27 mouse cellular contexts compared by ENCODE assay signal in the genomic region with DNA sequence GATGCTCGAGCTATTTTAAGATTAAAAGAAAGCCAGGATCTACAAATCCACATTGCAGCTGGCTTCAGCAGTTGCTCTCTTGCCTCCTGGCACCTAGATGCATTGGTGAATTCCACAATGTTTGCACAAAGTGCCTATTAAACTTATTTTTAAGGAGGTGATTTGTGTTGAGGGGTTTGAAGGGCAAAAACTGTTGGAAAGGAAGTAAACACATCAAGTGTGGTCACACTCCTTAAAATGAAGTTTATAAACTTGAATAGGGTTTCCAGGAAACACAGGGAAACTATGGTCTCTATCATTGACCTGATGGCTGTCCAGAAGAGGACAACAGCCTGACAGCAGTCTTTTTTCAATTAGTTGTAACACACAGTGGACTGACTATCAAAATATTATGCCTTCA.
DNase-seq lines count a peak whose midpoint lies in the region; ATAC-seq and TF ChIP-seq lines count a peak whose summit lies in the region.
"Had no signal": no experiment of that assay in that cellular context is flagged by ENCODE, and none has a peak within 500 bp of the region (broad histone marks: within the 10 kb centered on the region; RNA-seq: fewer than 3 reads in every experiment).

No protein-coding gene starts in this region.

- no peaks in the 10 kb centered on the region for H3K4me1 ChIP-seq in kidney, postnatal 0 days (replicated peaks; ENCODE audit: insufficient read depth, low read length)
- H3K4me1 ChIP-seq: heart, embryonic 15.5 days; hindbrain, embryonic 12.5 days; hindbrain, embryonic 15.5 days had no signal

- H3K27me3 ChIP-seq in kidney, postnatal 0 days (ENCODE audit: insufficient read depth, low read length) = no peaks in the 10 kb centered on the region
- H3K27me3 ChIP-seq: embryonic facial prominence, embryonic 12.5 days; embryonic facial prominence, embryonic 15.5 days; heart, embryonic 12.5 days; heart, embryonic 15.5 days; hindbrain, embryonic 12.5 days; hindbrain, embryonic 15.5 days; Patski had no signal

- peak; percentile 7 for DNase-seq in kidney, adult 11 months
- no peak for DNase-seq in kidney, postnatal 25 days
- DNase-seq in NIH3T3 (ENCODE audit: low read depth) = peak; percentile 59
- DNase-seq in kidney, postnatal 0 days (ENCODE audit: low spot score) = peak; percentile 67
- peak; percentile 5 to 41 for DNase-seq in kidney, postnatal 36 days
- DNase-seq in layer of hippocampus, adult 9-11 months = no peak
- DNase-seq in urinary bladder, postnatal 25 days (ENCODE audit: low spot score) = no peak
- DNase-seq: adrenal gland, postnatal 14 days; cerebellum, adult 11 months; cerebellum, adult 2 months; cerebellum, adult 9-11 months; cerebellum, postnatal 25 days; forebrain, postnatal 0 days; gastrocnemius, adult 2 months; gastrocnemius, postnatal 14 days; heart, adult 11 months; heart, postnatal 10 days; heart, postnatal 36 days had no signal

- TF ChIP-seq CTCF in kidney, postnatal 0 days (IDR thresholded peaks at IDR 0.05; ENCODE audit: low read depth) = no peak

- H3K4me2 ChIP-seq in kidney, postnatal 0 days (ENCODE audit: low read length) = no peak overlapping the region
- H3K4me2 ChIP-seq: embryonic facial prominence, embryonic 12.5 days; embryonic facial prominence, embryonic 15.5 days; heart, embryonic 12.5 days; heart, embryonic 15.5 days; hindbrain, embryonic 12.5 days; hindbrain, embryonic 15.5 days had no signal

- H3K9ac ChIP-seq in kidney, postnatal 0 days (ENCODE audit: low read depth, low read length) = no peak overlapping the region
- H3K9ac ChIP-seq: embryonic facial prominence, embryonic 12.5 days; embryonic facial prominence, embryonic 15.5 days; forebrain, postnatal 0 days; heart, embryonic 12.5 days; heart, embryonic 15.5 days; hindbrain, embryonic 12.5 days; hindbrain, embryonic 15.5 days had no signal

- 0 out of 2 replicates have a peak overlapping the region, but pooled peaks have one; percentile 0 for H3K27ac ChIP-seq in kidney, postnatal 0 days
- H3K27ac ChIP-seq: embryonic facial prominence, embryonic 12.5 days; embryonic facial prominence, embryonic 15.5 days; gastrocnemius, adult 2 months; heart, embryonic 15.5 days; hindbrain, embryonic 12.5 days; hindbrain, embryonic 15.5 days had no signal

- H3K4me3 ChIP-seq in kidney, postnatal 0 days (replicated peaks; ENCODE audit: low read depth, low read length) = no peak overlapping the region
- H3K4me3 ChIP-seq: embryonic facial prominence, embryonic 12.5 days; embryonic facial prominence, embryonic 15.5 days; gastrocnemius, adult 2 months; heart, embryonic 12.5 days; heart, embryonic 15.5 days; hindbrain, embryonic 12.5 days; hindbrain, embryonic 15.5 days had no signal

- WGBS in kidney, postnatal 0 days = 67% methylated on average over 1 of the region's 1 CpGs

- no peaks in the 10 kb centered on the region for H3K36me3 ChIP-seq in kidney, postnatal 0 days (ENCODE audit: insufficient read depth, low read length)
- H3K36me3 ChIP-seq: embryonic facial prominence, embryonic 12.5 days; embryonic facial prominence, embryonic 15.5 days; heart, embryonic 12.5 days; heart, embryonic 15.5 days; hindbrain, embryonic 12.5 days; hindbrain, embryonic 15.5 days had no signal

- no peak for ATAC-seq in kidney, postnatal 0 days (replicated peaks; ENCODE audit: low FRiP score, low read depth)
- ATAC-seq in megakaryocyte-erythroid progenitor cell, adult 5-6 weeks (replicated peaks; ENCODE audit: low FRiP score, low TSS enrichment, poor library complexity, severe bottlenecking) = no peak
- ATAC-seq: forebrain, embryonic 14.5 days; forebrain, postnatal 0 days; Patski had no signal

- H3K9me3 ChIP-seq in kidney, postnatal 0 days (replicated peaks; ENCODE audit: low read length) = no peaks in the 10 kb centered on the region
- H3K9me3 ChIP-seq: embryonic facial prominence, embryonic 12.5 days; embryonic facial prominence, embryonic 15.5 days; heart, embryonic 12.5 days; heart, embryonic 15.5 days; hindbrain, embryonic 12.5 days; hindbrain, embryonic 15.5 days had no signal

Comparison
In these comparisons a context has a peak if more than half of its experiments do, and no peak if none do; other contexts are left out.
1. DNase-seq: peak in kidney, adult 11 months (single experiment), NIH3T3 (single experiment), kidney, postnatal 0 days (single experiment) and kidney, postnatal 36 days (2 of 2); none in kidney, postnatal 25 days (0 of 2), layer of hippocampus, adult 9-11 months (single experiment) and urinary bladder, postnatal 25 days (single experiment).